Mouse (Mus musculus): ENCODE results near the gene Fbxw2. TPM values are rescaled to one million over a fixed set of nuclear protein-coding genes. Genes with fewer than 3 reads are reported as not detected.
"Not testable (repeated sequence)": the region's sequence is repeated elsewhere in the genome, so short reads cannot be mapped to it uniquely, and the experiment has no call there.

The Fbxw2 gene
- 80.4 and 88.8 TPM in 2 replicates for polyA plus RNA-seq (2015; fragmentation: Nextera tagmentation; extraction: Ambion mirVana)

DNA sequence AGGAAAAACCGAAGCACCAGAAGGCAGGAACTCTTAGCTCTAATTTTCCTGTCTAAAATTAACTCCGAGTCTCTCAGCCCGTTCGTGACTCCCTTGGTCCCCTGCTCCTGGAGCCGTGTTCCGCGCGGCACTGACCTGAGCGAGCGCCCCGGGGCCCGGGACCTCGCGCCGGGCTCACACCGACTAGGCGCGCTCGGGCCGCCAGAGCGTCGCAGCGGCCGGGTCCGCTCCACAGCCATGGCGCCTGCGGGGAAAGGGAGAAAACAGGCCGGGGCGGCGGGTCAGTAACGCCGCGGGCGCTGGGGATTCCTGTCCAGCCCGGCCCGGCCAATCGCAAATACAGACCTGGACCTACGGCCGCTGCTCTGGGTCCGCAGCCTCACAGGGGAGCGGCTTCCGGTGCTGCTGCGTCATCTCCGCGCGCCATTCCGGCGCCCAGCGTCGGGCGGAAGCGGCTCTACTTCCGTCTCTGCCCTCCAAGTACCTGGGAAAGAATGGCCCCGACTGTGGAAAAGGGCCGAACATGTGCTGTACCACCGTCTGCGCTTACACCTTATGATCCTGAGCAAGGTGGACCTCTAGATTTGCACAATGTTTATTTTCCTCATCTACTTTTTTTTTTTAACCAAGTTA is at the start of gene Fbxw2:
TSS of gene Fbxw2 (minus strand) at position 485 of the 633 bp plus-strand sequence.
- Histone ChIP-seq H3K27me3 (0 out of 2 replicates have a peak, but pooled peaks cover 8% of the 10 kb centered on the region), H3K9ac (replicated peaks) (peak within 1 kb of the TSS; percentile 89), H3K4me2 (replicated peaks) (peak within 1 kb of the TSS; percentile 70), H3K36me3 (peaks cover 8% of the 10 kb centered on the region), H3K4me1 (replicated peaks) (peaks cover 22% of the 10 kb centered on the region), H3K4me3 (replicated peaks) (peak within 1 kb of the TSS; percentile 79), H3K27ac (peak within 1 kb of the TSS; percentile 82), H3K9me3 (peaks cover 8% of the 10 kb centered on the region; the same call in 1 of the 2 replicates)
- peak; percentile 99 for ATAC-seq
- under 1% methylated on average over 44 of the region's 57 CpGs for WGBS

DNA sequence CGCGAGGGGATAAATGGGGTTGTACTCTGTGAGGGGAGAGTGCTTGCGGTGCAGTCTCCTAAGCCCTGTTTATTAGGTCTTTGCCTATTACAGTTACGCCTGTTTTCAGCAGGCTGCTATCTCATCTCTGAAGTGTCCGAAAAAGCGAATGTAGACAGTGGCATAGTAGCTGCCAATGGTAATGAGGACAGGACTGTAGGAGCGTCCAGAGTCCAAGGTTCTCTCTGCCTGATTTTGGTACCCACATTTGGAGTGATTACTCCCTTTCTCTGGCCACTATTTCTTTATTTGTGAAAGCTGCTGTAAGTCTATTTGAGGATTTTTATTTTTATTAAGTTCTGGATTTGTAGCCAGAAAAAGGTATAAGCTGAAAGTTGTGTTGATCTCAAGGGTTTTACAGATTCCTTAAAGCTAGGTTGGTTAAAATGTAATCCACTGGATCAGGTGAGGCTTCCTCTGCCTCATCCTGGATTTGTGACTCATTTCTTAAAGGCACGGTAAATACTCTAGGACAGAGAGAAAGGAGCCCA is 48.8 kb upstream of the Fbxw2 start, which contains the start of gene Psmd5:
TSS of gene Psmd5 (minus strand) at position 153 of the 530 bp plus-strand sequence.
- 12% methylated on average over 8 of the region's 8 CpGs for WGBS
- H3K4me1 ChIP-seq (replicated peaks) = peaks cover 15% of the 10 kb centered on the region
- H3K27me3 ChIP-seq = peaks cover 54% of the 10 kb centered on the region
- no peak within 1 kb of the TSS for H3K27ac ChIP-seq
- no peaks in the 10 kb centered on the region for H3K36me3 ChIP-seq
- no peak for ATAC-seq
- H3K9me3 ChIP-seq = no peaks in the 10 kb centered on the region
- peak within 1 kb of the TSS; percentile 36 for H3K9ac ChIP-seq (replicated peaks)
- peak within 1 kb of the TSS; percentile 15 for H3K4me3 ChIP-seq (replicated peaks)
- peak within 1 kb of the TSS; percentile 36 for H3K4me2 ChIP-seq (replicated peaks)

GRCm38 (mm10) chr2:34874271-34874670 is 48.2 kb upstream of the Fbxw2 start, which contains the start of gene Cutal:
Gene Cutal (plus strand): TSS chr2:34874396.
- Histone ChIP-seq H3K9me3 (no peaks in the 10 kb centered on the region), H3K36me3 (no peaks in the 10 kb centered on the region), H3K4me1 (replicated peaks) (peaks cover 22% of the 10 kb centered on the region), H3K4me2 (replicated peaks) (peak within 1 kb of the TSS; percentile 36), H3K27ac (no peak within 1 kb of the TSS), H3K9ac (replicated peaks) (peak within 1 kb of the TSS; percentile 36), H3K27me3 (peaks cover 54% of the 10 kb centered on the region), H3K4me3 (replicated peaks) (peak within 1 kb of the TSS; percentile 15)
- no peak for ATAC-seq
- WGBS = 3% methylated on average over 14 of the region's 14 CpGs

DNA sequence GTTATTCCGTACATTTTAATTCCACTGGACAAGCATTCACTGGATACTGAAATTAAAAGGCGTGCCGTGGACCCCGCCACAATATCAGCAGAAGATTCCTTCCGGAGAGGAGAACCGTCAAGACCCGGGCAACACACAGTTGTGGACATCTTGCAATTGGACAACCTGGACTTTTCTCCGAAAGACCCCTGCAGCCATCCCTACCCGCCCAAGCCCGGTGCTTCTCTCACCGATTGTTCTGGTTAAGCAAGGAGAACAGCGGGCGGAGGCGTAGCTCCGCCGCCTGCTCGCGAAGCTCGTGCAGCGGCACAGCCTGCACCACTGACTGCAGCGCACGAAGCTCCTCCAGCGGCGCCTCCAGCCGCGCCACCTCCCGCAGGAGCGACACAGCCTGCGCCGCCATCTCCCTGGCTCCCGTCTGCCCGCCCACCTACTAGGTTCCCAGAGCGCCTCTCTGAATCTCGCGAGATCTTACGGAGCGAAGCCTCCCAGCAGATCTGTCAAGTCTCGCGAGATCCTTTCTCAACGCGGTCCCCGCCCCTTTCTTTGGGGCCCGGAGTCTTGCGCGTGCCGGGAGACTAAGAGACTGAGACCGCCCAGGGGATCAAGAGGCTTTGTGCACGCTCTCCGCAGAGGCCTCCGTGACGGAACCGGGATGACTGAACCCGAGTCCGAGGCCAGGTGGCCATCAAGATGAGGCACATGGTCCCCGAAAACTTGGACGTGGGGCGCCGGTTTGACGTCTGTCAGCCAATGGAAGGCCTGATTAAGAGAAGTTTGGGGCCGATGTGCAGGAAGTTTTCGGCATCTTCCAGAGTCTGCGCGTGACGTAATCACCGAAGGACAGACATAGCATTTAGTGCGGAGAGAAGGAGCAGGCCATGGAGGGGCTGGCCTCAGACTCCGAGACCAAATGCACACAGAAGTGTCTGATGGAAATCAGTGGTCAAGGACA is 44.7 kb upstream of the Fbxw2 start:
- peak; percentile 99 for ATAC-seq
- peaks cover 3% of the 10 kb centered on the region; the same call in 1 of the 2 replicates for H3K36me3 ChIP-seq
- under 1% methylated on average over 67 of the region's 67 CpGs for WGBS

GRCm38 (mm10) chr2:34869680-34870079 is 43.6 kb upstream of the Fbxw2 start:
- Histone ChIP-seq H3K27ac (no peak overlapping the region), H3K9me3 (no peaks in the 10 kb centered on the region)
- no peak for ATAC-seq

More for the DNA sequence above, 44.7 kb upstream of the Fbxw2 start:
- Histone ChIP-seq H3K9ac (replicated peaks) (peak overlapping the region; percentile 89), H3K27me3 (peaks cover 32% of the 10 kb centered on the region), H3K27ac (peak overlapping the region; percentile 90), H3K4me3 (replicated peaks) (peak overlapping the region; percentile 89), H3K4me1 (replicated peaks) (peaks cover 43% of the 10 kb centered on the region), H3K9me3 (no peaks in the 10 kb centered on the region), H3K4me2 (replicated peaks) (peak overlapping the region; percentile 67)

DNA sequence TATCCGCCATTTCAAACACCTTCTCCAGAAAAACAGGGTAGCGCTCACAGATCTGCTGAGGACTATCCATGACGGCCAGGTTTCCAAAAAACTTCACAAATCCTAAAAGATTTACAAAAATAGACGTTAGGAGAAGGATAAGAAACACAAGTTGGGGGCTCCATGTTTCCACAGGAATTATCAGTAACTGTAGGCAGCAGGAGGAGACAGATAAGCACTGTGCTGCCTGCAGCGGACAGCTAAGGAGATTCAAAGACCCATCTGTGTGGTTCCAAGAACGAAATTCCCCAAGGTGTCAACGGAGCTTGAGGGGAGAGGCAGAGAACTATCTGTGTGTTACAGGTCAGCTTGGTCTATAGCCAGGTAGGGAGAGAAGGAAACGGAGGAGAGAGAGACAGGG is 31.6 kb upstream of the Fbxw2 start:
- no peak overlapping the region for H3K4me2 ChIP-seq (replicated peaks)
- H3K9me3 ChIP-seq = no peaks in the 10 kb centered on the region
- H3K9ac ChIP-seq (replicated peaks) = no peak overlapping the region
- no peaks in the 10 kb centered on the region for H3K27me3 ChIP-seq
- H3K36me3 ChIP-seq = peaks cover 91% of the 10 kb centered on the region
- 96% methylated on average over 8 of the region's 8 CpGs for WGBS
- H3K4me1 ChIP-seq (replicated peaks) = no peaks in the 10 kb centered on the region
- ATAC-seq = no peak
- no peak overlapping the region for H3K27ac ChIP-seq
- H3K4me3 ChIP-seq (replicated peaks) = no peak overlapping the region

More at GRCm38 (mm10) chr2:34869680-34870079, 43.6 kb upstream of the Fbxw2 start:
- peaks cover 25% of the 10 kb centered on the region for H3K27me3 ChIP-seq
- H3K4me1 ChIP-seq (replicated peaks) = peaks cover 42% of the 10 kb centered on the region
- WGBS = 45% methylated on average over 5 of the region's 5 CpGs
- peak overlapping the region; percentile 67 for H3K4me2 ChIP-seq (replicated peaks)
- peak overlapping the region; percentile 89 for H3K4me3 ChIP-seq (replicated peaks)
- peaks cover 11% of the 10 kb centered on the region for H3K36me3 ChIP-seq
- H3K9ac ChIP-seq (replicated peaks) = peak overlapping the region; percentile 89

GRCm38 (mm10) chr2:34855265-34855664 is 29.2 kb upstream of the Fbxw2 start:
- Histone ChIP-seq H3K36me3 (peaks cover 97% of the 10 kb centered on the region), H3K4me1 (replicated peaks) (no peaks in the 10 kb centered on the region), H3K4me3 (replicated peaks) (no peak overlapping the region), H3K9me3 (no peaks in the 10 kb centered on the region), H3K4me2 (replicated peaks) (no peak overlapping the region), H3K27me3 (no peaks in the 10 kb centered on the region), H3K9ac (replicated peaks) (no peak overlapping the region), H3K27ac (no peak overlapping the region)
- no peak for ATAC-seq
- 94% methylated on average over 4 of the region's 4 CpGs for WGBS

DNA sequence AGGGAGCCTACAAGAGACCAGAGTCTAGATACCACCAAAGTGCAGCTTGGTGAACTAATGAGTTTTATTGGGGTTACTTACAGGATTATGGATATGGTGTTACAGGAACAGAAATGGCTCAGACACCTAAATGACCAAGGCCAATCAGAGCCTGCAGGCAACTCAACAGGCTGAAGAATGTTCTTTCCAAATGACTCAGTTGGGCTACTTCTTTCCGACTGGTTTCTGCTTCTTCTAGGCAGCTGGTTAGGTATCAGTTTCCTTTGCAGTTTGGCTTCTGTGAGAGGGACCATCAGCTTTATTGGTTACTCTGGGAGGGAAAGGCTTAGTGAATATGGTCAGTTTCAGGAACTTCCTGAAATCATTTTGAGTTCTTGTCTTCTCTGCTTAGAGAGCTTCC is 21.6 kb upstream of the Fbxw2 start:
- Histone ChIP-seq H3K36me3 (peaks cover 36% of the 10 kb centered on the region), H3K27me3 (no peaks in the 10 kb centered on the region), H3K4me2 (replicated peaks) (no peak overlapping the region), H3K4me1 (replicated peaks) (no peaks in the 10 kb centered on the region), H3K9me3 (no peaks in the 10 kb centered on the region), H3K9ac (replicated peaks) (no peak overlapping the region), H3K4me3 (replicated peaks) (no peak overlapping the region), H3K27ac (no peak overlapping the region)
- ATAC-seq = no peak
- WGBS = 96% methylated on average over 1 of the region's 1 CpGs

- no peaks in the 10 kb centered on the region for H3K36me3 ChIP-seq
These were observed 17.3 kb upstream of the Fbxw2 start for GRCm38 (mm10) chr2:34843211-34843939.

DNA sequence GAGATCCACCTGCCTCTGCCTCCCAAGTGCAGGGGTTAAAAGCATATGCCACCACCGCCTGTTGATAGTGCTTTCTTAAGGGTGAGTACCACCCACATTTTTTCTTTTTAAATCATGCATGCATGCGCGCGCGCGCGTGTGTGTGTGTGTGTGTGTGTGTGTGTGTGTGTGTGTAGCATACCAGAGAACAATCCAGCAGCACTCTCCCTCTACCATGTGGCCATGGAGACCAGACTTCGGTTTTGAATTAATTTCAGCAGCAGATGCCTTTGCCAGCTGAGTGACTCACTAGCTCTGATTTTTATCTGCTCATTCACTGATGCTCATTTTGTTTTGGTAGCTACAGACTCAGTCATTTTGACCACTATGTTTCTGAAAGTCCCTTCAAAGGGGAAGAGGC is 15.6 kb upstream of the Fbxw2 start:
- no peak overlapping the region for H3K27ac ChIP-seq
- 87% methylated on average over 8 of the region's 8 CpGs for WGBS
- H3K9ac ChIP-seq (replicated peaks) = no peak overlapping the region
- no peak for ATAC-seq
- no peaks in the 10 kb centered on the region for H3K36me3 ChIP-seq
- H3K27me3 ChIP-seq = no peaks in the 10 kb centered on the region
- no peaks in the 10 kb centered on the region for H3K4me1 ChIP-seq (replicated peaks)
- H3K4me2 ChIP-seq (replicated peaks) = no peak overlapping the region
- H3K4me3 ChIP-seq (replicated peaks) = no peak overlapping the region
- no peaks in the 10 kb centered on the region for H3K9me3 ChIP-seq

More at GRCm38 (mm10) chr2:34843211-34843939, 17.3 kb upstream of the Fbxw2 start:
- Histone ChIP-seq H3K27ac (no peak overlapping the region), H3K4me2 (replicated peaks) (no peak overlapping the region), H3K4me3 (replicated peaks) (no peak overlapping the region), H3K27me3 (no peaks in the 10 kb centered on the region), H3K4me1 (replicated peaks) (no peaks in the 10 kb centered on the region), H3K9me3 (no peaks in the 10 kb centered on the region), H3K9ac (replicated peaks) (no peak overlapping the region)
- 90% methylated on average over 11 of the region's 11 CpGs for WGBS
- ATAC-seq = no peak

DNA sequence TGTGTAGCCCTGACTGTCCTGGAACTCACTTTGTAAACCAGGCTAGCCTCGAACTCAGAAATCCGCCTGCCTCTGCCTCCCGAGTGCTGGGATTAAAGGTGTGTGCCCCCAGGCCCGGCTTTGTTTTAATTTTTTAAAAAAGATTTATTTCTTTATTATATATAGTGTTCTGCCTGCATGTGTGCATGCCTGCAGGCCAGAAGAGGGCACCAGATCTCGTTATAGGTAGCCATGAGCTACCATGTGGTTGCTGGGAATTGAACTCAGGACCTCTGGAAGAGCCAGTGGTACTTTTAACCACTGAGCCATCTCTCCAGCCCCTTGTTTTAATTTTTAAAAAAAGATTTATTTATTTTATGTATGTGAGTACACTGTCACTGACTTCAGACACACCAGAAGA is 14.0 kb upstream of the Fbxw2 start:
- H3K9ac ChIP-seq (replicated peaks); H3K36me3 ChIP-seq; H3K27ac ChIP-seq; ATAC-seq; H3K4me3 ChIP-seq (replicated peaks); H3K27me3 ChIP-seq; H3K9me3 ChIP-seq; H3K4me2 ChIP-seq (replicated peaks); H3K4me1 ChIP-seq (replicated peaks): not testable (repeated sequence)
- 84% methylated on average over 5 of the region's 5 CpGs for WGBS

All from midbrain, embryonic 13.5 days (tissue).